Mouse (Mus musculus): ENCODE data around the gene Zfhx3.
A peak's percentile ranks its signal among the peaks of the same experiment; 100 is the strongest.

Zfhx3 gene

DNA sequence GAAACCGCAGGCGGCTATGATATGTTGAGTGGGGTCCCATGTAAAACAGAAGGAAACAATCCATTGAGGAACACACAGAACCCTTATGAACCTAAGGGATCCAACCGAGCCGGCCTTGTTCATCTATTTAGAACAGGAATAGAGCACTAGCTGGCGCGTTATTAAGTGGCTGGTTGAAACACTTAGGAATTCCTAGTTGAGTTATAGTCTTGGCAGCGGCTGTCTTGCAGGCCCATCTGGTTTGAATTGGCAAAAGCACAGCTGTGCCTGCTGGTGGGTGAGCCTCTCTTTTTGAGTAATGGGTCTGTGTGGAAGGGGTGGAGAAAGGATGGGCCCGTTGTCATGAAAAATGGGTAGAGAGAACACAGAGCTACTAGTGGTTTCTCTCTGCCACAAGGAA lies 610.1 kb downstream of the Zfhx3 start:
- DNase-seq (ENCODE audit: low spot score), result no peak

DNA sequence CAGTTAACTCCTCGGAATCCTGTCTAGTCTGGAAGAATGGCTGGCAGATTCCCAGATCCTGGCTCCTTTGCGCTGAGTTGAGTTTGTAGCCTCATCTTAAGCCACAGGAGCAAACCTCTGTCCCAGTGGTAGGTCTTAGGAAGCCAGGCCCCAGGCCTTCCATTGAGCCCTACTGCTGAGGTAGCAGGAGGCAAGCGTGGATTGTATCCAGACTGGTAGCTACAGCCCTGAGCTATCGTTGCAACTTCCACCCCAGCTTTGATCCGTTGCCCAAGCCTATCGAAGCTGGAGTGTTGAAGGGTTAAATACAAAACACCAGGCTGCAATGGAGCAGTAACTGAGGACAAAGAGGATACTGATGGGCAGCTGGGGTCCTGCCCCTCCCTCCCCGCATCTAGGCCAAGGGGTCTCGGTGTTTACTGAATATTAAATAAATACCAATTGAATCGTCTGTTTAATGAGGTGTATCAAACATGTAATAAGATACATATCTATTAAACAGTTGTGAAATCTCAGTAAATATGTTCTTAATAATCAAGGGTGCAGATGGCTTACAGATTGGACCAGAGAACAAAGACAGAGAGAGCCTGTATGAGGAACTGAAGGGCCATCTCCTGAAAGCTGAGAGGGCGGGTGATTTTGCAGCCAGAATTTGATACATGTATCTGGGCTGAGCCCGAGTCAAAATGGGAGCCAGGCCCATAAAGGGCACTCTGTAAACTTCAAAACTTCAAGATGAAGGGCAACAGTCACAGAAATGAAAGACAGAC lies 611.5 kb downstream of the Zfhx3 start:
- DNase-seq (ENCODE audit: low spot score), result no peak

DNA sequence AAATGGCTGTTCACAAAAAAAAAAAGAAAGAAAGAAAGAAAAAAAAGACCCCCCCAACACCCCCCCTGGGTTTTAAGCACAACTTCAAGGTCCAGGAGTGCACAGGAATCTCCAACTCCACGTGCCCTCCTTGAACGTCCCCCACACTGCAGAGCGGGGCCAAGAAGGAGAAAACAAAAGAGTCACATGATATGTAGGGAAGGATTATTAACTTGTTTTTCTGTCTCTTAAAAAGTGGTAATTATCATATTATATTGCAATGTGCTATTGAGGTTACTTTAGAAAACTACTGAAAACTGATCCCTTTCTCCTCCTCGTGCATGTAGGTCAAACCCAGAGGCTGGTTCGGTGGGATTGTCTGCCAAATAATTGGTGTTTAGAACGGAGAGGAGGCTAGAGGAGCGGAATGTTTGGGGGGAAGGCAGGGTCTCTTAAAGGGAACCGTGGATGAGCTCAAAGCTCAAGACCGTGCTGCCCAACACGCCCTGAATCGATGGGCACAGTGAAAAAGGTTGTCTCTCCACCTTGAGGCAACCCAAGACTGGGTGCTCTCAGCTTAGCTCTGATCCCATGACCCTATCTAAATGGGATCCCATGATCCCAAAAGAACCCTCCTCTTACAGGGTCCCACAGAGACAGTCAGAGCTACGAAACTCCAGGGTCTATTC lies 612.3 kb downstream of the Zfhx3 start:
- DNase-seq (ENCODE audit: low spot score), result no peak

DNA sequence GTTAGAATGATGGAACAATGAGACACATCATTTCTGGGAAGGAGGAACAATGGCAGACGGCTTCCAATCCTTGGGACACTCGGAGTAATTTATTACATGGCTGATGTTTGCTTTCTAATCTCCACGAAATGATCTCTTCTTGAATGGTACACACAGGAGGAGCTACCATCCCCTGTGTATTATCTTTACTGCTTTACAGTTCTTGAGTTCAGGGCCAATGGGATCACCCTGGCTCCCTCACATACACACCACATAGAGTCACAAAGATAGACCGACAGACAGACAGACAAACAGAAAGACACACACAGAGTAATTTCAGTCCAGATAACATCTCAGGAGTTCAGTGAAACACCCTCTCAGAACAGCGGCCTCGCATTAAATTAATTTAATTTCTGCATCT lies 621.0 kb downstream of the Zfhx3 start:
- DNase-seq (ENCODE audit: low spot score), result no peak

DNA sequence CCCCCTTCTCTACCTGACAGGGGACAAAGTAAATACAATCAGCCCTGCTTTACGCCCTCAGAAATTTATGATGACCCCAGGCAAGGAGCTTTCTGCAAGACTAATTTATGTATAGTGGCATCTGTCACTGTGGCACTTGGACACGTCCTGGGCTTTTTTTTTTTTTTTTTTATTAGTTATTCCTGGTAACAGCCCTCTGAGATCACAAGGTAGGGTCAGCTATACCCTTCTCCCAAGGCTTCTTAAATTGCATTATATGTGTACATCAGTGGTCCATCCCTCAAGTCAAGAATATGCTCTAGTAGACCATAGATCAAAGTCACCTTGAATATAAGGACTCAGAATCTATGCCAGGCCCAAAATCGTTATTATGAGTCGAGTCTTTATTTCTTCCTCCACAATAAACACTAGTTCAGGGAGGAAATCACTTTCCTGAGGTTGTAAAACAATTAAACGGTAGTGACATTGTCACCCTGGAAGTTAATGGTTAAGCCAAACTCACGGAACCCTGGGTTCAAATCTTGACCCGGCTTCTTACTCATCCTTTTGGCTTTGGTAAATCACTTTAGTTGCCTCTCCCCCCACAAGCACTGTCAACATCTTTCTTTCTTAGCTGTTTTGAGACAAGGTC lies 621.6 kb downstream of the Zfhx3 start:
- no peak for DNase-seq (ENCODE audit: low spot score)

DNA sequence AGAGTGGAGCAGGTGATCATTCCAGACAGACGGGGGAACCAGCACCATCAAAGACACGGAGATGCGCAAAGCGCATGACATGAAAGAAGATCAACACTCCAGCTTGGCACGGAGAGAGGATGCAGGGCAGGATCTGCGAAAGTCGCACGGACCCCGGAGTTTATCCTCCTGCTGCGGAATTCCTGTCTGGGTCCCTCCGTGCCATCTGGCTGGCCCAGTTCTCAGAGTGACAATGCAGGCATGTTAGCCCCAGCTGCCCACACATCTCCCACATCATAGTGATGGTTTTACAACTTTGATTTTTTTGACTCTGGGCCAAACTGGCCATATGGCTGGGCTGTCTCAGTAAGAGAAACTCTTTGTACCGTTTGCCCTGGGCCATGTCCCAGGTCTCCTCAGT lies 623.6 kb downstream of the Zfhx3 start:
- DNase-seq (ENCODE audit: low spot score), result no peak

DNA sequence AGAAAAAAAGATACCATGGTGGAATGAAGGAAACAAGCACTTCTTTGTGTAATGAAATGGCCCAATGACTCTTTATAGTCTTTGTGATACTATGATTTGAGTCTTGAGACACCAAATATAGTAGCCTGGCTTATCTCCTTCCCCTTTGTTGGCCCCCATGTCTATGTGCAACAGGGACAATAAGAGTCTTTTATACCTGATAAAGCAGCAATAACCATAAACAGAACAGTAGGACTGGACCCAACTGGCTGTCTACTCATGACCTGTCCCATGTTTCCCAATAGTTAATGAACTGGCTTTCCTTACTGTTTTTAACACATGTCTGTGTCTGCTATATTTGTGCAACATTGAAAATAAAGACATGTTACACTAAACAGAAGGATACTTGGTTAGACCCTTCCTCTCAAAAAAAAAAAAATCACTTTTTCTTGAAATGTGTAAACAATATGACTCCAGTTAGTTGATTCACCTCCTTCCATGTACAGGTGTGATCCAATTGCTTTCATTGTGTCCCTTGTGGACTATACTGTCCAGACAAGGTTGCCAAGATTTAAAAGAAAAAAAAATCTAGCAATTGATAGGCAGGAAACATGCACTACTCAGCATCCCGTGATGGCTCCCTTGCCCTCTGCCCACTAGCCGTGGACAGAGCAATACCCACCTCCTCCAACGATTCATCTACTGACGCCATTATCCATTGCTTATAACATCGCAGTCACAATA lies 631.0 kb downstream of the Zfhx3 start:
- no peak for DNase-seq (ENCODE audit: low spot score)

DNA sequence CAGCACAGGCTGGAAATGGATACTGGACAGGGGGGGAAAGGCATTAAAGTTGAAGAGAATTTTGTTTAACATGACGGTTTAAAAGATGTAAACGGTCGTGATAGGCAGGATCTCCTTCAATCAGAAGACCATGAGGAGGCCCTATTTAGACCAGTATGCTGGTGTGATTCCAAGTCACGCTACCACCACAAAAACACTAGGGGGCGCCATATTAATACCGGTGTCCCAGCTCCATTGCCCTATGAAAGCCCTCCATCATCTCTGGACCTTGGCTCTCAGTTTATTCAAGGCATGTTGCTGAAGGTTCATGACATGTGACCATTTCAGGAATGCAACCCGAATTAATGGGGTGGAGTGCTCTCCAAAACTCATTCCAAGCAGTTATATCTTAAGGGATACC lies 631.7 kb downstream of the Zfhx3 start:
- DNase-seq (ENCODE audit: low spot score), result peak; percentile 82

DNA sequence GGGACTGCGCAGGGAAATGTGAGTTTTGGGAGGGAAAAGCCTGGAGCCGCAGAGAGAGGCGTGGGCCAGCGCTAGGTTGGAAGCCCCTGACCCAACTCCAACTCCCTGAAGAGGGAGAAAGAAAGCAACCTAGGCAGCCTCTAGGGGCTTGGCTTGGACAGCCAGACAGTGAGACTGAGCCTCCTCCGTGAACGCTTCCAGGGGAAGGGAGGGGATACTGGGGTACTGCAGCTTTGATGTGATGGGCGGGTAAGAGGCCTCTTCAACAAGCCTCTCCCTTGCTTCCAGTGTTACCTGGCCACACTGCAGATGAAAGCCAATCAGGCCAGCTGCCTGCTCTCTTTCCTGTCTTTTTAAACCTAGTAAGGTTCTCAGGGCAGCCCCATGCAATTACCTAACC lies 635.1 kb downstream of the Zfhx3 start:
- no peak for DNase-seq (ENCODE audit: low spot score)

DNA sequence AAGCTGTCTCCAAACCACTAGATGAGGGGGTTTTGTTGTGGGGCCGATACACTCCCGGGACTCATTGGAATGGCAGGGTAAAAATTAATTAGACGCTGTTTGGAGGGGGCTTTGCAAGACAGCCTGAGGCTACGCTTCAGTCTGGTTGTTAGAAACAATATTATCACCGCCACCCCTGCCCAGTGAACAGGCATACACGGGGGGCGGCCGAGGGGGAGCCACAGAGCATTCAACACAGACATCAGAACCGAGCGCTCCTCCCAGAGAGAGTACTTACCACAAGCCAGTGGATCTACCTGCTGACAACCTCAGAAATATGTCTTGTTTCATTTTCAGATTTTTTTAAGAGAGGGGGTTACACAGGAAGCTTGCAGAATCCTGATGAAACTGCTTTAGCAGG lies 635.9 kb downstream of the Zfhx3 start:
- no peak for DNase-seq (ENCODE audit: low spot score)

DNA sequence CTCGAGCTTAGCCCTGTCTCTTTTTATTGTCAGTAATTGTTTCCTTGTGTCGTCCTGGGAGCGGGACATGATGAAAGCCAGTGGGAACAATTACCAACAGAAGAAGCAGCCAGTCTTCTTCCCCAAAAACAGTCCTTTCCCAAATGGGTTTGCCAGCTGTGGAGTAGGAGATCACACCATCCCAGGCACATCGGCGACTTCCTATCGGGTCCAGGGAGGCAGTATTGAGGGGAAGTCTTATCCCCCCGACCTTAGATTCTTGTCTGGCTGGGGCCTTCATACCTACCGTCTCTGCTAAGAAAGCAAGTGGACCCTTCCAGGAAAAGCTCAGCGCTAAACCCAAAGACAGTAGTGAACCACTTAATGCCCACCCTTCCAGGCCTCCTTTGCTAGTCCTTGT lies 637.4 kb downstream of the Zfhx3 start:
- no peak for DNase-seq (ENCODE audit: low spot score)

DNA sequence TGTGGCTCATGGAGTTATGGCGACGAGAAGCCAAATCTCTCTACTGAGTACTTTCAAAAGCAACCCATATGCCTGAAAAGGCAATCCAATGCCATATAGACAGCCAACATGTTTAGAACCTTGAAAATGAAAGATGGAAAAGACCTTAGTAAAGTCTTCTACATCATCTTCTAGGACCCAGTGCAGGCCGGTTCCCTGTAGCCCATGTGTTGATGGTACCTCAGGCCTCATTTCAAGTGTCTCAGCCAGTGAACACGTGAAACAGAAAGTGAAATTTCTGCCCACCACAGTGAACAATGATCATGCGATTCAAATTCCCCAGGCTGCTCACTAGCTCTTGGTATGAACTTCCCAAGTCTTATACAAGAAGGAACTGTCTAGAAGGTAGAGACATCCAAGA lies 637.9 kb downstream of the Zfhx3 start:
- DNase-seq (ENCODE audit: low spot score), result no peak

DNA sequence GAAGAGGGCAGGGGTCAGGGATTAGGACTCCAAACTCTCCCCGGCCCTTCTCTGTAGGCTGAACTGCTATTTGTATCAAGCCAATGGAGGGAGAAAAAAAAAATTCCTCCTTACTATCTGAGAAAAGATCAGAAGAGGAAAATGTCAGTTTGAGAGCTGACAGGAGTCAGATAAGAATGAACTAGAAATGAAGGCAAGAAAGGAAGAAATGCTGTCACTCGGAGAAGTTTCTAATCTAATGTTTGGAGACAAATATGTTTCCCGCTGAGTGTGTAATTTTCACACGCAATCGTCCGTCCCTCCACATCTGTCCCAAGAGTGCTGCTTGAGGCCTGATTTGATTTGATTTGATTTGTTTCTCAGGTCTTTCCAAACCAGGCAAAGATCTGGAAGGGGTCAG lies 639.1 kb downstream of the Zfhx3 start:
- DNase-seq (ENCODE audit: low spot score), result no peak

DNA sequence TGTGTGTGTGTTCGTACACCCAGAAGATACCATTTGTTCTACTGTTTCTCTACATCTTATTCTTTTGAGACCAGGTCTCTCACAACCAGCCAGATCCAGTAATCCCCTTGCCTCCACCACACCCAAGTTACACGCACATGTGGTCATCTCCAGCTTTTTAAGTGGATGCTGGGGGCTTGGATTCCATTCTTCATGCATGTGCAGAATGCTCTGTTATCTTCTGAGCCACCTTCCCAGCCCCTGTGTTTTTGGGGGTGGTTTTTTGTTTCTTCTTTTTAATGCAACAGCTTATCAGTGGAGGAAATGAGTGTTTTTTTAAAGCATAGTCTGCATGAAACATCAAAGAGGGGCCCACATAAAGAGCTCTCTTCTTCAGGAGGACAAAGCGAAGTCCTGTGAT lies 639.8 kb downstream of the Zfhx3 start:
- no peak for DNase-seq (ENCODE audit: low spot score)

DNA sequence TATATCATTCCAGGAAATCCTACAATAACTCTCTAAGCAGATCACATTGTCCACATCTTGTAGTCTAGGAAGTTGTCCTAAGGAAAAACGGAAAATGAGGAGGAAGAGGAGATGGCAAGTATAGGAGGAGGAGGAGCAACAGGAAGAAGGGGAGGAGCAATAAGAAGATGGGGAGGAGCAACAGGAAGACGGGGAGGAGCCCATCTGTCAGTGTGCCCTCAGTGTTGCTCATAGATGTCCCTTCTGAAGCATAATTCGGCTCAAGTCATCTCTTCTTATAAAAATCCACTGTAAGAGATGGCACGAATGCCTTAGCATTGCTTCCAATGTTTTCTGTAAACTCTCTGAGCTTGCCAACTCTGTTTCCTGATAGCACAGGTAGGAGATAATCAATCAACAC lies 640.8 kb downstream of the Zfhx3 start:
- DNase-seq (ENCODE audit: low spot score), result no peak

DNA sequence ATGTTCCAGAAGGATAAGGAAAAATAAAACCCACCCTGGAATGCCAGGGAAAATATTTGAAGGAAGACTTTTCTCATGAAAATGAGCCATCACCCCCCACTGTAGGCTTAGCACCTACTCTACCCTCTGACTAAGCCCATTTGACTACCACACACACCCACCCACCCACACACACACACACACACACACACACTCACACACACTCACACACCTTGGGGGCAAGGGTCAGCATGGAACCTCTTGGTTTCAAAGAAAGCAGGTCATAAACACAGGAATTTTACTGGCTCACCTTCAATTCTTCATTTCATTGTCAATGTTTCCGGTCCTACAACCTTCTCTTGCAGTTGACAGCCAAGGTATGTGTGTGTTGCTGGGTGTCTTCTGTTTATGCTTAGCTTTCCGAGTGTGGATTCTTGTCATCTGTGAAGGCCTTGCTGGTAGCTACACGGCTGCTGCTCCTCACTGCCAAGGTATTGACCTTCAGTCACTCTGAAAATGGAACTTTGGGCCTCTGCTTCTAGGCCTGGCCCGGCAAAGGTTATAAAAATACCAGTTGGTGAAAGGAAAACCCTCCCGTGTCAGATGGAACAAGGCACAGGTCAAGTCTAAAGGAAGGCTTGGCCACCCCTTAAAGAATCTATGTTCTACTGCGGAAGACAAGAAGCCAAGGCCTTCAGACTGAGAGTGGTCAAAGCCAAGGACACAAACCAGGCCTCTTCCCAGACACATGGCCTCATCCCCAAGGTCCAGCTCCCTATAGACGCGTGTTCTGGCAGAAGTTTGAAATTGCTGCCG lies 641.6 kb downstream of the Zfhx3 start:
- DNase-seq (ENCODE audit: low spot score), result no peak

DNA sequence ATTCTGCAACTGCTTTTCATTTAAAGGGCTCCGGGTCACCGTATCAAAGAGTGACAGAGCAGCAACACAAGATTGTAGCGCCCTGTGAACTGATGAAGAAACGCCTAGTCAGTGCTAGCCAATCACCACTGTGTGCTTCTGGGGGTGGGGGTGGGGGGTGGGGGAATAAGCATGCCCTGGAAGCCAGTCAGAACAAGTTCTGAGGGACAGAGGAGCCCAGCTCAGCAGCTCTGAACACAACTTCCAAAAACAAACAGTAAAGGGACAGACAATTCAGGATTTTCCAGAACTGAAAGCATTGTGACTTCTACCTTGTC lies 642.2 kb downstream of the Zfhx3 start:
- DNase-seq (ENCODE audit: low spot score), result no peak

DNA sequence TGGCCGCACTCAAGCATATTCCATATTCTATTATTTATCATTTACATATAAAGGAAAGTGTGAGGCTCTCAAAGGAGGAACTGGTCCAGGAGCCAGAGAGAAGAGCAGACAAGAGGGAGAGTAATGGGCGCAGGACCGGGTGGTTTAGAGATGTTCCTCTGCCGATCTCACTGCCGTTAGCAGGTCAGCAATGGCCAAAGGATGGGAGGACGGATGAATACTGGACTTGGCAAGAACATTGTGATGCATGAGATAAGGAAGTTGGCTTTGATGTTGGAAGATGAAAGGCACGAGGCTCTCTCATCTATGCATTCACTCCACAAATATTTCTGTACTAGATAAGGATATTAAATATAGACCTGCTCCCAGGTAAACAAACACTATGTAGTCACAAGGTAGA lies 648.6 kb downstream of the Zfhx3 start:
- DNase-seq (ENCODE audit: low spot score), result no peak

DNA sequence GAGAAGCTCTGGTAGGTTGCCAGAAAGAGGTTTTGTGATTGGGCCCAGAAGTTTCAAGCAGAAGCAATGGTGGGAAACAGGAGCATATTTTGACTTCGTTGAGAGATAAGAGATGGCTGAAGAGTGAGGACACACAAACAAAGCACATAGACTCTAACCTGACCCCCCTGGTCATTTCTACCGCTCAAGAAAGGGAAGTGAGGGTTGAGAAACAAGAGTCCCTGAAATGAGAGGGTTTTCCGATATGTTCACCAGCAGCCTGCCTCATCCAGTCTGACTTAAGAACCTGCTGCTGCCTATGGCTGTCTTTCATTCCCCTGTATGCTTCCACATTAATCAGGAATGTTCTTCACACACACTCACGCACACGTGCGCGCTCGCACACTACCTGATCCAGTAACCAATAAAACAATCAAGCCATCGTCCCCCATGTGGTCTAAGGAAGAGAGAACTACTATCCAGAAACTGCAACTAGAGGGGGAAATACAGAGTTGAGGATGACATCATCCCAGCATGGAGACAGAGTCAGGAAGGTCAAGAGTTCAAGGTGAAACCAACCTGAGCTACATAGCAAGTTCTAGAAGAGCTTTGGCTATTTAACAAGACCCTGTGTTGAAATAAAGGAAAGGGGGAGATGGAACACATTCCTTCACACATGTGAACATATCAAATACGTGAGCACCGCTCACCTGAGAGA lies 649.7 kb downstream of the Zfhx3 start:
- DNase-seq (ENCODE audit: low spot score), result no peak

DNA sequence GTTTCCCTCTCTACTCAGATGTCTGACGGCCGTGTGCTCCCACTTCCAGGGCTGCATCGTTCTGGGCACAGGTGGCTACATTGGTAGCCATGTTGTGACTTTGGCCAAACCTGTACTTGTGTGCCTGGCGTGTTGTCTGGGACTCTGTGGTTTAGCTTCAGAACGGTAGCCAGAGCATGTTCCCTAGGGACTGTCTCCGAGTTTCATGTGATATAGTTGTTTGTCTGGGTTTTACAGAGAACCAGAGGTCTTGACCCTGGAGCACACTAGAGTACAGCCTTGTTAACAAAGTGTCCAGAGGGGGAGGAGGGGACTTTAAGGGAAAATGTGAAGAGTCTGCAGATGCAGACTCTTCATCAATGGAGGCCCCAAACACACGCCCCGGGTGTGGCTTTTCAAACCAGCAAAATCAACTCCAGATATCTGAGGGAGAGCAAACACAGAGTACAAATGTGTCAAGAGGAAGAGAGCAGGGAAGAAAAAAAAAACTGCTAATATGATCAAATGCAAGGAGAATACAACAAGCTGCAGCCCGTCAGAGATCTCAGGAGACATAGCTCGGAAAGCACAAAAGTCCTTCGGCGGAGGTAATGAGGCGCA lies 650.6 kb downstream of the Zfhx3 start:
- no peak for DNase-seq (ENCODE audit: low spot score)

DNA sequence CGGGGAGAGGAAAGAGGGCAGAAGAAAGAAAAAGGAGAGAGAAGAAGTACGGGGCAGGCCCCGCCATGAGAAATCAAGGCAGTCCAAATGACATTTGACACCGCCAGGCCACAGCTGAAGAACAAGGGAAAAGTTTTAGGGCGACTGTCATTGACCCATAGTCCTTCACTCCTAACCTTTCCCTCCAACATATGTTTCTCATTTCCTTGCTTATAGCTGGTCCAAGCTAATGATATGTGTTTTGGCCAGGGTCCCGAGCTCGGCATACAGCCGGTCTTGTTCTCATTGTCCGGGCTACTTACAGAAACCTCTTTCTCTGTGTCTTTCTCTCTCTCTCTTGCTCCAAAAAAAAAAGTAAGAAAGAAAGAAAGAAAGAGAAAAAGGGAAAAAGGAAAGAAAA lies 651.4 kb downstream of the Zfhx3 start:
- no peak for DNase-seq (ENCODE audit: low spot score)

All from lung, postnatal 25 days (tissue).